Mouse (Mus musculus) ovary, adult 18-20 months (tissue): ENCODE results near the gene Slc4a4.

Experiments
- DNase-seq: peaks from one replicate; pipeline ENCODE4 v3.0.0; 2022; ENCODE audit warnings: low spot score, mixed read lengths

The Slc4a4 gene

GRCm38 (mm10) chr5:89171025-89171718 is 284.6 kb downstream of the Slc4a4 start:
- no peak for DNase-seq

GRCm38 (mm10) chr5:89190063-89190462 is 303.4 kb downstream of the Slc4a4 start:
- DNase-seq: no peak

- no peak for DNase-seq
These were observed 308.0 kb downstream of the Slc4a4 start for GRCm38 (mm10) chr5:89194654-89195053.

GRCm38 (mm10) chr5:89198501-89198900 is 311.9 kb downstream of the Slc4a4 start:
- no peak for DNase-seq

GRCm38 (mm10) chr5:89209973-89210703 is 323.5 kb downstream of the Slc4a4 start:
- DNase-seq: no peak

- DNase-seq: no peak
These were observed 324.4 kb downstream of the Slc4a4 start for GRCm38 (mm10) chr5:89211057-89211456.

- no peak for DNase-seq
These were observed 331.6 kb downstream of the Slc4a4 start for GRCm38 (mm10) chr5:89218222-89218621.

GRCm38 (mm10) chr5:89218709-89219108 is 332.1 kb downstream of the Slc4a4 start:
- DNase-seq: no peak

- no peak for DNase-seq
These were observed 335.0 kb downstream of the Slc4a4 start for GRCm38 (mm10) chr5:89221658-89222057.

- DNase-seq: no peak
These were observed 336.6 kb downstream of the Slc4a4 start for GRCm38 (mm10) chr5:89223061-89223740.

GRCm38 (mm10) chr5:89223744-89224368 is 337.2 kb downstream of the Slc4a4 start:
- no peak for DNase-seq

GRCm38 (mm10) chr5:89227948-89228347 is 341.3 kb downstream of the Slc4a4 start:
- no peak for DNase-seq

GRCm38 (mm10) chr5:89229606-89230005 is 343.0 kb downstream of the Slc4a4 start:
- DNase-seq: no peak

GRCm38 (mm10) chr5:89232313-89232712 is 345.7 kb downstream of the Slc4a4 start:
- DNase-seq: no peak

GRCm38 (mm10) chr5:89251806-89252205 is 365.2 kb downstream of the Slc4a4 start:
- no peak for DNase-seq

GRCm38 (mm10) chr5:89259804-89260492 is 373.3 kb downstream of the Slc4a4 start:
- DNase-seq: no peak

- no peak for DNase-seq
These were observed 390.4 kb downstream of the Slc4a4 start for GRCm38 (mm10) chr5:89277049-89277448.

GRCm38 (mm10) chr5:89277616-89278015 is 391.0 kb downstream of the Slc4a4 start:
- no peak for DNase-seq

GRCm38 (mm10) chr5:89278309-89278708 is 391.7 kb downstream of the Slc4a4 start:
- no peak for DNase-seq

GRCm38 (mm10) chr5:89280312-89280863 is 393.8 kb downstream of the Slc4a4 start:
- no peak for DNase-seq
